Mouse (Mus musculus): ENCODE results near the gene Nanog. TPM values are rescaled to one million over a fixed set of nuclear protein-coding genes. Genes with fewer than 3 reads are reported as not detected.
"Not testable (repeated sequence)": the region's sequence is repeated elsewhere in the genome, so short reads cannot be mapped to it uniquely, and the experiment has no call there.

Gene Nanog
- polyA plus RNA-seq, 1 experiment from 2014 or later, result 0.46 TPM

- Histone ChIP-seq H3K4me2 (no peak overlapping the region), H3K36me3 (no peaks in the 10 kb centered on the region), H3K27me3 (replicated peaks) (no peaks in the 10 kb centered on the region), H3K9ac (no peak overlapping the region), H3K4me1 (0 out of 2 replicates have a peak, but pooled peaks cover 3% of the 10 kb centered on the region), H3K27ac (no peak overlapping the region), H3K9me3 (no peaks in the 10 kb centered on the region), H3K4me3 (replicated peaks) (no peak overlapping the region)
- ATAC-seq (ENCODE audit: insufficient read depth, low FRiP score, low read depth), result no peak
- WGBS, result 20% methylated on average over 1 of the region's 1 CpGs
These were observed 3.6 kb upstream of the Nanog start for GRCm38 (mm10) chr6:122703706-122704105.

GRCm38 (mm10) chr6:122706337-122706840 is 900 bp upstream of the Nanog start:
- Histone ChIP-seq H3K36me3 (no peaks in the 10 kb centered on the region), H3K4me2 (no peak overlapping the region), H3K4me3 (replicated peaks) (no peak overlapping the region), H3K27me3 (replicated peaks) (no peaks in the 10 kb centered on the region), H3K9me3 (no peaks in the 10 kb centered on the region), H3K27ac (no peak overlapping the region), H3K9ac (no peak overlapping the region), H3K4me1 (0 out of 2 replicates have a peak, but pooled peaks cover 3% of the 10 kb centered on the region)
- no peak for ATAC-seq (ENCODE audit: insufficient read depth, low FRiP score, low read depth)
- 64% methylated on average over 12 of the region's 12 CpGs for WGBS

- Histone ChIP-seq H3K27ac (no peak overlapping the region), H3K36me3 (no peaks in the 10 kb centered on the region), H3K9ac (no peak overlapping the region), H3K4me2 (no peak overlapping the region), H3K9me3 (no peaks in the 10 kb centered on the region), H3K4me1 (0 out of 2 replicates have a peak, but pooled peaks cover 3% of the 10 kb centered on the region), H3K27me3 (replicated peaks) (no peaks in the 10 kb centered on the region), H3K4me3 (replicated peaks) (no peak overlapping the region)
- no peak for ATAC-seq (ENCODE audit: insufficient read depth, low FRiP score, low read depth)
- 64% methylated on average over 4 of the region's 4 CpGs for WGBS
These were observed 1.5 kb downstream of the Nanog start for GRCm38 (mm10) chr6:122708826-122709225.

GRCm38 (mm10) chr6:122711455-122711854 is 4.2 kb downstream of the Nanog start:
- H3K36me3 ChIP-seq, result no peaks in the 10 kb centered on the region
- WGBS, result 75% methylated on average over 2 of the region's 2 CpGs
- ATAC-seq (ENCODE audit: insufficient read depth, low FRiP score, low read depth), result no peak
- no peak overlapping the region for H3K27ac ChIP-seq
- no peak overlapping the region for H3K4me2 ChIP-seq
- no peak overlapping the region for H3K4me3 ChIP-seq (replicated peaks)
- H3K4me1 ChIP-seq, result 0 out of 2 replicates have a peak, but pooled peaks cover 3% of the 10 kb centered on the region
- no peak overlapping the region for H3K9ac ChIP-seq
- no peaks in the 10 kb centered on the region for H3K27me3 ChIP-seq (replicated peaks)
- no peaks in the 10 kb centered on the region for H3K9me3 ChIP-seq

GRCm38 (mm10) chr6:122713116-122713515 is 5.8 kb downstream of the Nanog start:
- H3K4me1 ChIP-seq; H3K27me3 ChIP-seq (replicated peaks); H3K9me3 ChIP-seq; H3K27ac ChIP-seq; H3K4me3 ChIP-seq (replicated peaks); H3K36me3 ChIP-seq; H3K4me2 ChIP-seq; ATAC-seq (ENCODE audit: insufficient read depth, low FRiP score, low read depth); H3K9ac ChIP-seq: not testable (repeated sequence)
- 88% methylated on average over 7 of the region's 7 CpGs for WGBS

- ATAC-seq (ENCODE audit: insufficient read depth, low FRiP score, low read depth), result no peak
- Histone ChIP-seq H3K4me1 (no peaks in the 10 kb centered on the region), H3K9ac (no peak overlapping the region), H3K27ac (no peak overlapping the region), H3K4me2 (no peak overlapping the region), H3K4me3 (replicated peaks) (no peak overlapping the region), H3K27me3 (replicated peaks) (no peaks in the 10 kb centered on the region), H3K9me3 (no peaks in the 10 kb centered on the region), H3K36me3 (no peaks in the 10 kb centered on the region)
- WGBS, result 38% methylated on average over 7 of the region's 7 CpGs
These were observed 7.5 kb downstream of the Nanog start for GRCm38 (mm10) chr6:122714707-122715365.

GRCm38 (mm10) chr6:122715886-122716285 is 8.6 kb downstream of the Nanog start:
- Histone ChIP-seq H3K27me3 (replicated peaks) (no peaks in the 10 kb centered on the region), H3K36me3 (no peaks in the 10 kb centered on the region), H3K27ac (no peak overlapping the region), H3K4me1 (no peaks in the 10 kb centered on the region), H3K4me3 (replicated peaks) (no peak overlapping the region), H3K9ac (no peak overlapping the region), H3K4me2 (no peak overlapping the region), H3K9me3 (no peaks in the 10 kb centered on the region)
- WGBS, result 15% methylated on average over 4 of the region's 4 CpGs
- no peak for ATAC-seq (ENCODE audit: insufficient read depth, low FRiP score, low read depth)

- not testable (repeated sequence) for H3K36me3 ChIP-seq; H3K4me3 ChIP-seq (replicated peaks); H3K27ac ChIP-seq; H3K9ac ChIP-seq; H3K4me1 ChIP-seq; H3K27me3 ChIP-seq (replicated peaks); ATAC-seq (ENCODE audit: insufficient read depth, low FRiP score, low read depth); H3K9me3 ChIP-seq; H3K4me2 ChIP-seq
- 75% methylated on average over 1 of the region's 1 CpGs for WGBS
These were observed 10.9 kb downstream of the Nanog start for GRCm38 (mm10) chr6:122718224-122718623.

- no peaks in the 10 kb centered on the region for H3K36me3 ChIP-seq
These were observed 12.7 kb downstream of the Nanog start for GRCm38 (mm10) chr6:122719942-122720341.

GRCm38 (mm10) chr6:122739952-122740351 is 32.7 kb downstream of the Nanog start:
- H3K27ac ChIP-seq, result no peak overlapping the region
- H3K4me2 ChIP-seq, result peak overlapping the region; percentile 20; the same call in 1 of the 2 replicates
- no peak overlapping the region for H3K9ac ChIP-seq
- 0 out of 2 replicates have a peak, but pooled peaks cover 3% of the 10 kb centered on the region for H3K4me1 ChIP-seq
- H3K27me3 ChIP-seq (replicated peaks), result 0 out of 2 replicates have a peak, but pooled peaks cover 8% of the 10 kb centered on the region
- H3K4me3 ChIP-seq (replicated peaks), result no peak overlapping the region
- ATAC-seq (ENCODE audit: insufficient read depth, low FRiP score, low read depth), result peak; percentile 66; the same call in 1 of the 2 replicates
- H3K36me3 ChIP-seq, result no peaks in the 10 kb centered on the region
- WGBS, result 10% methylated on average over 8 of the region's 8 CpGs
- H3K9me3 ChIP-seq, result no peaks in the 10 kb centered on the region

More at GRCm38 (mm10) chr6:122719942-122720341, 12.7 kb downstream of the Nanog start:
- no peak overlapping the region for H3K4me2 ChIP-seq
- no peak overlapping the region for H3K4me3 ChIP-seq (replicated peaks)
- ATAC-seq (ENCODE audit: insufficient read depth, low FRiP score, low read depth), result no peak
- H3K27me3 ChIP-seq (replicated peaks), result no peaks in the 10 kb centered on the region
- H3K9me3 ChIP-seq, result no peaks in the 10 kb centered on the region
- no peak overlapping the region for H3K27ac ChIP-seq
- WGBS, result 25% methylated on average over 2 of the region's 2 CpGs
- no peak overlapping the region for H3K9ac ChIP-seq
- no peaks in the 10 kb centered on the region for H3K4me1 ChIP-seq

GRCm38 (mm10) chr6:122741460-122742227 is 34.4 kb downstream of the Nanog start:
- 8% methylated on average over 25 of the region's 25 CpGs for WGBS
- Histone ChIP-seq H3K4me1 (0 out of 2 replicates have a peak, but pooled peaks cover 3% of the 10 kb centered on the region), H3K9ac (no peak overlapping the region), H3K27ac (no peak overlapping the region), H3K4me2 (peak overlapping the region; percentile 80), H3K9me3 (no peaks in the 10 kb centered on the region), H3K36me3 (no peaks in the 10 kb centered on the region), H3K27me3 (replicated peaks) (0 out of 2 replicates have a peak, but pooled peaks cover 8% of the 10 kb centered on the region), H3K4me3 (replicated peaks) (peak overlapping the region; percentile 47)
- no peak for ATAC-seq (ENCODE audit: insufficient read depth, low FRiP score, low read depth)
